Mouse (Mus musculus): ENCODE measurements around the gene Cacna1e. TPM values are rescaled to one million over a fixed set of nuclear protein-coding genes. Genes with fewer than 3 reads are reported as not detected.

Gene Cacna1e
- polyA plus RNA-seq, 1 experiment from 2014 or later = 0.14 TPM

- H3K4me3 ChIP-seq = no peak overlapping the region
- H3K4me1 ChIP-seq (replicated peaks) = no peaks in the 10 kb centered on the region
- H3K9me3 ChIP-seq (replicated peaks) = no peaks in the 10 kb centered on the region
- H3K36me3 ChIP-seq = no peaks in the 10 kb centered on the region
- no peak for ATAC-seq (replicated peaks; ENCODE audit: insufficient number of reproducible peaks, insufficient read depth, low FRiP score, low read depth)
- H3K27me3 ChIP-seq = no peaks in the 10 kb centered on the region
- 71% methylated on average over 2 of the region's 2 CpGs for WGBS
- H3K9ac ChIP-seq = no peak overlapping the region
- H3K4me2 ChIP-seq = no peak overlapping the region
- no peak overlapping the region for H3K27ac ChIP-seq
Measured at GRCm38 (mm10) chr1:154536763-154537162, 347.5 kb downstream of the Cacna1e start.

- ATAC-seq (replicated peaks; ENCODE audit: insufficient number of reproducible peaks, insufficient read depth, low FRiP score, low read depth) = no peak
- Histone ChIP-seq H3K4me3 (no peak overlapping the region), H3K4me1 (replicated peaks) (no peaks in the 10 kb centered on the region), H3K27me3 (no peaks in the 10 kb centered on the region), H3K36me3 (no peaks in the 10 kb centered on the region), H3K9me3 (replicated peaks) (no peaks in the 10 kb centered on the region), H3K9ac (no peak overlapping the region), H3K4me2 (no peak overlapping the region), H3K27ac (no peak overlapping the region)
- WGBS = 67% methylated on average over 11 of the region's 11 CpGs
Measured at GRCm38 (mm10) chr1:154532987-154533940, 351.0 kb downstream of the Cacna1e start.

GRCm38 (mm10) chr1:154529666-154530065 is 354.6 kb downstream of the Cacna1e start:
- H3K27me3 ChIP-seq = no peaks in the 10 kb centered on the region
- no peaks in the 10 kb centered on the region for H3K4me1 ChIP-seq (replicated peaks)
- no peak overlapping the region for H3K4me2 ChIP-seq
- H3K4me3 ChIP-seq = no peak overlapping the region
- WGBS = 86% methylated on average over 4 of the region's 4 CpGs
- no peak for ATAC-seq (replicated peaks; ENCODE audit: insufficient number of reproducible peaks, insufficient read depth, low FRiP score, low read depth)
- H3K9me3 ChIP-seq (replicated peaks) = no peaks in the 10 kb centered on the region
- H3K9ac ChIP-seq = no peak overlapping the region
- no peak overlapping the region for H3K27ac ChIP-seq
- H3K36me3 ChIP-seq = no peaks in the 10 kb centered on the region

GRCm38 (mm10) chr1:154528803-154529202 is 355.5 kb downstream of the Cacna1e start:
- H3K4me3 ChIP-seq = no peak overlapping the region
- H3K9me3 ChIP-seq (replicated peaks) = no peaks in the 10 kb centered on the region
- H3K9ac ChIP-seq = no peak overlapping the region
- H3K27ac ChIP-seq = no peak overlapping the region
- ATAC-seq (replicated peaks; ENCODE audit: insufficient number of reproducible peaks, insufficient read depth, low FRiP score, low read depth) = no peak
- no peak overlapping the region for H3K4me2 ChIP-seq
- H3K27me3 ChIP-seq = no peaks in the 10 kb centered on the region
- no peaks in the 10 kb centered on the region for H3K36me3 ChIP-seq
- 77% methylated on average over 6 of the region's 6 CpGs for WGBS
- no peaks in the 10 kb centered on the region for H3K4me1 ChIP-seq (replicated peaks)

- Histone ChIP-seq H3K9me3 (replicated peaks) (no peaks in the 10 kb centered on the region), H3K4me2 (no peak overlapping the region), H3K27me3 (no peaks in the 10 kb centered on the region), H3K36me3 (no peaks in the 10 kb centered on the region), H3K9ac (no peak overlapping the region), H3K4me3 (no peak overlapping the region), H3K27ac (no peak overlapping the region), H3K4me1 (replicated peaks) (no peaks in the 10 kb centered on the region)
- no peak for ATAC-seq (replicated peaks; ENCODE audit: insufficient number of reproducible peaks, insufficient read depth, low FRiP score, low read depth)
- WGBS = 87% methylated on average over 2 of the region's 2 CpGs
Measured at GRCm38 (mm10) chr1:154520715-154521114, 363.6 kb downstream of the Cacna1e start.

GRCm38 (mm10) chr1:154515350-154515749 is 369.0 kb downstream of the Cacna1e start:
- Histone ChIP-seq H3K4me2 (no peak overlapping the region), H3K9ac (no peak overlapping the region), H3K4me1 (replicated peaks) (no peaks in the 10 kb centered on the region), H3K36me3 (no peaks in the 10 kb centered on the region), H3K4me3 (no peak overlapping the region), H3K27me3 (no peaks in the 10 kb centered on the region), H3K9me3 (replicated peaks) (no peaks in the 10 kb centered on the region), H3K27ac (no peak overlapping the region)
- WGBS = 88% methylated on average over 2 of the region's 2 CpGs
- no peak for ATAC-seq (replicated peaks; ENCODE audit: insufficient number of reproducible peaks, insufficient read depth, low FRiP score, low read depth)

- no peaks in the 10 kb centered on the region for H3K4me1 ChIP-seq (replicated peaks)
- H3K9me3 ChIP-seq (replicated peaks) = no peaks in the 10 kb centered on the region
- no peak overlapping the region for H3K4me2 ChIP-seq
- H3K4me3 ChIP-seq = no peak overlapping the region
- no peak overlapping the region for H3K9ac ChIP-seq
- ATAC-seq (replicated peaks; ENCODE audit: insufficient number of reproducible peaks, insufficient read depth, low FRiP score, low read depth) = no peak
- no peaks in the 10 kb centered on the region for H3K36me3 ChIP-seq
- no peaks in the 10 kb centered on the region for H3K27me3 ChIP-seq
- no peak overlapping the region for H3K27ac ChIP-seq
Measured at GRCm38 (mm10) chr1:154511736-154512135, 372.6 kb downstream of the Cacna1e start.

GRCm38 (mm10) chr1:154504005-154504404 is 380.3 kb downstream of the Cacna1e start:
- 71% methylated on average over 4 of the region's 4 CpGs for WGBS
- no peak overlapping the region for H3K4me3 ChIP-seq
- H3K36me3 ChIP-seq = no peaks in the 10 kb centered on the region
- H3K27ac ChIP-seq = no peak overlapping the region
- H3K9me3 ChIP-seq (replicated peaks) = no peaks in the 10 kb centered on the region
- no peak overlapping the region for H3K9ac ChIP-seq
- H3K27me3 ChIP-seq = no peaks in the 10 kb centered on the region
- H3K4me1 ChIP-seq (replicated peaks) = no peaks in the 10 kb centered on the region
- no peak for ATAC-seq (replicated peaks; ENCODE audit: insufficient number of reproducible peaks, insufficient read depth, low FRiP score, low read depth)
- no peak overlapping the region for H3K4me2 ChIP-seq

- WGBS = 74% methylated on average over 5 of the region's 5 CpGs
- no peaks in the 10 kb centered on the region for H3K9me3 ChIP-seq (replicated peaks)
- H3K27me3 ChIP-seq = no peaks in the 10 kb centered on the region
- H3K9ac ChIP-seq = no peak overlapping the region
- no peaks in the 10 kb centered on the region for H3K4me1 ChIP-seq (replicated peaks)
- H3K27ac ChIP-seq = no peak overlapping the region
- no peak overlapping the region for H3K4me2 ChIP-seq
- no peak overlapping the region for H3K4me3 ChIP-seq
- no peaks in the 10 kb centered on the region for H3K36me3 ChIP-seq
- no peak for ATAC-seq (replicated peaks; ENCODE audit: insufficient number of reproducible peaks, insufficient read depth, low FRiP score, low read depth)
Measured at GRCm38 (mm10) chr1:154500869-154501268, 383.4 kb downstream of the Cacna1e start.

GRCm38 (mm10) chr1:154500187-154500866 is 384.0 kb downstream of the Cacna1e start:
- Histone ChIP-seq H3K4me2 (no peak overlapping the region), H3K4me3 (no peak overlapping the region), H3K9ac (no peak overlapping the region), H3K27me3 (no peaks in the 10 kb centered on the region), H3K36me3 (no peaks in the 10 kb centered on the region), H3K9me3 (replicated peaks) (no peaks in the 10 kb centered on the region), H3K4me1 (replicated peaks) (no peaks in the 10 kb centered on the region), H3K27ac (no peak overlapping the region)
- no peak for ATAC-seq (replicated peaks; ENCODE audit: insufficient number of reproducible peaks, insufficient read depth, low FRiP score, low read depth)
- 49% methylated on average over 3 of the region's 3 CpGs for WGBS

GRCm38 (mm10) chr1:154498821-154499220 is 385.5 kb downstream of the Cacna1e start:
- H3K27ac ChIP-seq = no peak overlapping the region
- no peak for ATAC-seq (replicated peaks; ENCODE audit: insufficient number of reproducible peaks, insufficient read depth, low FRiP score, low read depth)

More at GRCm38 (mm10) chr1:154498821-154499220, 385.5 kb downstream of the Cacna1e start:
- Histone ChIP-seq H3K9ac (no peak overlapping the region), H3K36me3 (no peaks in the 10 kb centered on the region), H3K27me3 (no peaks in the 10 kb centered on the region), H3K4me1 (replicated peaks) (no peaks in the 10 kb centered on the region), H3K4me3 (no peak overlapping the region), H3K4me2 (no peak overlapping the region), H3K9me3 (replicated peaks) (no peaks in the 10 kb centered on the region)
- WGBS = 61% methylated on average over 4 of the region's 4 CpGs

Data from heart, embryonic 15.5 days (tissue).